Mouse (Mus musculus): ENCODE measurements at regions not wholly inside any gene's neighbourhood (a gene's known extent, or its start where the extent isn't known, plus 50 kb on each side); places are given as distances from the start of the nearest gene placed in this dataset.

DNA sequence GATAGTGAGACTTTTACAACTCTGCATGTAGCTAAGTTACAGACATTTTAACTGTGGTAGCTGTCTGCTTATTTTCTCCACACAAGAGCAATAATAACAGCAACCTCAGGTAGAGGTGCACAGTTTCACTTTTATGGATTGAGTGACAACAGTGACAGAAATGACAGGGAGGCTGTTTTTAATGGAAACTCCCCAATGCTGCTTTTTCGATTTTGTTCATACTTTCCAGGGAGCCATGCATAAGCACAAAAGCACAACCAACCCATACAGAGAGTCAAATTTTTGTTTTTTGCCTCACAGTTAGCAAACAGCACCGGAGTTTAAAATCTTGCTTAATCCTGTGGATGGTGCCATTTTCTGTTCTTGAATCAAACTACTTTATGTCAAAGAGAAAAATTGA, 955.6 kb downstream of the Tbl1xr1 start:
- no peak for DNase-seq

DNA sequence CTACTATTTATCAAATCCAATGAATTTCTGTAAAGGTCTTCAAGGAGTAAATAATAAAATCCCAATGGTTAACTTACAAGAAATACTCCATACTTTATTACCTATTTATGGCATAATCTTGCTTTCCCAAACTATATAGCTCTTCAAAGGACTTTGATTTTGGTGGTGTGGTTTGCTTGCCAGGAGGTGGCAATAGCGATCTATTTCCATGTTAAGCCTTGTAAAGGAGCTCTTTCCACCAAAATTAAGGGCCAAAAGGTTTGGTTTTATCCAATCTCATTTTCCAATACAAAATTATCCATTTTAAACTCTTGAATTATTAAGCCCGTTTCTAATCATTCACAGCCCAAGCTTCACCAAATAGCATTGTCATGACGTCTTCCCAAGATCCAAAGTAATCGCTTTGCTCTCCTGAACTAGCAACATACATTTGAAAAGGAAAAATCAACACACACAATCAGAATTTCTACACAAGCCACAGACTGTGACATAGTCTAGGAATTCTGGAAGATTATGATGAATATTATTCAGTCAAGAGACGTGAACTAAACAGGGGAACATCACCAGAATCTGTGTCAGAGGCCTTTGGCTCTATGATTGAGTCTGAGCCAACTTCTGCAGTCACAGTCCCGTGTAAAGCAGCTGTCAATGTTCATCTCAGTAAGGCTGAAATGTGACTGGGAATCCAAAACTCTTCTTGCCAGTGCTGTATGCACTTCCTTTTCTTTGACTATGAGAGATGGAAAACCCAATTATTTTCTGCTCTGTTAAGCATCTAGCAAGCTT, 986.9 kb downstream of the Tbl1xr1 start:
- peak; percentile 15 for DNase-seq

DNA sequence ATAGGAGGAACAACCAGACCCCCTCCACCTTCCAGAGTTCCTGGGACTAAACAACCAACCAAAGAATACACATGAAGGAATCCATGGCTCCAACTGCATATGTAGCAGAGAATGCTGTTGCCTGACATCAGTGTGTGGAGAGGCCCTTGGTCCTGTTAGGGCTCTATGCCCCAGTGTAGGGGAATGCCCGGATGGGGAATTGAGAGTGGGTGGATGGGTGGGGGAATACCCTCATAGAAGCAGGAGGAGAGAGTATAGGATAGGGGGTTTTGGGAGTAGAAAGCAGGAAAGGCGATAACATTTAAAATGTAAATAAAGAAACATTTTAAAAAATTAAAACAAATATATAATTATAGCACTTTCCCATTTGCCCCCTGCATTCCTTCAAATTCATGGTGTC, 995.0 kb downstream of the Tbl1xr1 start:
- DNase-seq, result no peak

Measured in kidney, postnatal 10 days (tissue).